Mouse (Mus musculus): Measurements from ENCODE around the gene Gm11634.

Gm11634 gene

DNA sequence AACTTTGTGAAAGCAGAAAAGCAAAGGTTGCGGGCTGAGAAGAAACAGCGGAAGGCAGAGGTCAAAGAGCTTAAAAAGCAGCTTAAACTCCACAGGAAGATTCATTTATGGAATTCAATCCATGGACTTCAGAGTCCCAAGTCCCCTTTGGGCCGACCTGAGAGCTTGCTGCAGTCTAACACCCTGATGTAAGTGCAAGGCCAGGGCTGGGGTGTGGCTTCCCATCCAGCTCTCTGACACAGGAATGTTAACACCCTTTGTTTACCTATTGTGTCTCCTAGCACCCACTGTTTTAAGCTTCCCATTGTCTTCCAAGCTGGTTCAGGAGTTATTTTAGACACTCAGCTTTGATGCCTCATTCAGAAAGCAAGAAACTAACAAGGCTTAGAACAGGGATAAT, 30.6 kb downstream of the Gm11634 start:
- intact Hi-C loops (cut with DNase I), result no loop called here

DNA sequence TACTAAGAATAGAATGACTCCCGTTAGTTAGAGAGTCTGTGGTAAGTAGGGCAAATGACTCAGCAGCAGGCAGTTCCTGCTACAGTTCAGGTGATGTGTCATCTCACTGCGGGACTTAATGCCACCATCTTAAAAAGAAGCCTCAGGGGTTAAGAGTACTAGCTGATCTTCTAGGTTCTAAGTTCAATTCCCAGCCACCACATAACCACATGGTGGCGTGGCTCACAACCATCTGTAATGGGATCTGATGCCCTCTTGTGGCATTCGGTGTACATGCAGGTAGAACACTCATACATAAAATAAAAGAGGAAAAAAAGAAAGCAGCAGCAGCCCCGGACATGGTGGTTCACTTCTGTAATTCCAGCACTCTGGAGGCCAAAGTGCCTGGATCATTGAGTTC, 36.7 kb downstream of the Gm11634 start:
- intact Hi-C loops (cut with DNase I), result no loop called here

DNA sequence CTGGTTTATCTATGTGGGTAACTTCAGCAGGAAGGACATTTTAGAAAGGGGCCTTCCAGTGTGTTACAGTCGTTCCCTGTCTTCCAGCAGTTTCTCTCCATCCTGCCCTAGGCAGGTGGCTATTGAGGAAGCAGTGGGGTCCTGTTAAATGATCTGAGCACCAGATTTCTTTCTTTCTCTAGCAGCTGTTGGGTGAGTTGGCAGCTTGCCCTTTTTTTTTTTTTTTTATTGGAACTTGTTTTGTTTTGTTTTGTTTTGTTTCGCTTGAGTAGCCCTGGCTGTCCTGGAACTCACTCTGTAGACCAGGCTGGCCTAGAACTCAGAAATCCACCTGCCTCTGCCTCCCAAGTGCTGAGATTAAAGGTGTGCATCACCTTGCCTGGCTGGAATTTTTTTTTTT, 42.1 kb downstream of the Gm11634 start:
- intact Hi-C loops (cut with DNase I), result no loop called here

DNA sequence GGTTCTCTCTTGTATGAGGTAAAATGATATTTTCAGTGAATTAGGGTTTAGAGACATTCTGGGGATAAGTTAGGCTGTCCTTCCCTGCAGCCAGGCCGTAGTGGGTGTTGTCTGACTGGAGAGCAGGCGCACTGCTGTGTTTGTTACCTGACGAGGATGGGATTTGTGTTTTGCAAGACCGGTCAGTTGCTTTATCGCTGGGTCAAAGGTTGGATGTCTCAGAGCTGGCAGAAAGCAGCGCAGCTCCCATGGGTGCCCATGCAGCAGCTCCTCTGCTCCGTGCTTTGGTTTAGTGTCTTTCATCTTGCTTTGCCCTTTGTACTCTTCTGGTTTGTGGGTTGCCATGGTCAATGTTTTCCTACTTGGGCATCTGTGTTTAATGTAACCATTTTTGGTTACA, 42.5 kb downstream of the Gm11634 start:
- intact Hi-C loops (cut with DNase I), result no loop called here

DNA sequence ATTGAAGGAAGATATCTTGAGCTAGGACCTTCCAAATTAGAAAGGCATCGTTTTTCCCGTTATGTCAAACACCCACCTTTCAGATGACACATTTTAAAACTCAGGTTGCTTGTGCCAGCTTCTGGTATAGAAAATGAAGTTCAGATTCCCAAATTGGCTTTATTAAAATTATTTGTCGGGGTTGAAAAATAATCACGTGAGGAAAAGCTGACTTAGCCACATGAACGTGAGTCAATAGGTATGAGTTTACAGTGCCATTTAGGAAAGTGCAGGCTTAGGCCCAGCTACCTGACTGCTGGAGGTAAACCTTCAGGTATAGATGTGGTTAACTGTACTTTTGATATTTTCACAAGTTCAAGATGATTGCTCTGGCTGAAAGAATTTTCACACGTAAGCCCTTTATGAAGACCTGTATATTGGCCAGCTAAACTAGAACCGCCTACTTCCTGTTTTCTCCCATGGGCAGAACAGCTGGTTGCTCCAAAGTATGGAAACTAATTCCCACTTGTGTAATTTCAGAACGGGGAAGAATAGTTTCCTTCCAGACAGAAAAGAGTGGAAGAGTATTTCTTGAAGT, 45.6 kb downstream of the Gm11634 start:
- intact Hi-C loops (cut with DNase I), result no loop called here

DNA sequence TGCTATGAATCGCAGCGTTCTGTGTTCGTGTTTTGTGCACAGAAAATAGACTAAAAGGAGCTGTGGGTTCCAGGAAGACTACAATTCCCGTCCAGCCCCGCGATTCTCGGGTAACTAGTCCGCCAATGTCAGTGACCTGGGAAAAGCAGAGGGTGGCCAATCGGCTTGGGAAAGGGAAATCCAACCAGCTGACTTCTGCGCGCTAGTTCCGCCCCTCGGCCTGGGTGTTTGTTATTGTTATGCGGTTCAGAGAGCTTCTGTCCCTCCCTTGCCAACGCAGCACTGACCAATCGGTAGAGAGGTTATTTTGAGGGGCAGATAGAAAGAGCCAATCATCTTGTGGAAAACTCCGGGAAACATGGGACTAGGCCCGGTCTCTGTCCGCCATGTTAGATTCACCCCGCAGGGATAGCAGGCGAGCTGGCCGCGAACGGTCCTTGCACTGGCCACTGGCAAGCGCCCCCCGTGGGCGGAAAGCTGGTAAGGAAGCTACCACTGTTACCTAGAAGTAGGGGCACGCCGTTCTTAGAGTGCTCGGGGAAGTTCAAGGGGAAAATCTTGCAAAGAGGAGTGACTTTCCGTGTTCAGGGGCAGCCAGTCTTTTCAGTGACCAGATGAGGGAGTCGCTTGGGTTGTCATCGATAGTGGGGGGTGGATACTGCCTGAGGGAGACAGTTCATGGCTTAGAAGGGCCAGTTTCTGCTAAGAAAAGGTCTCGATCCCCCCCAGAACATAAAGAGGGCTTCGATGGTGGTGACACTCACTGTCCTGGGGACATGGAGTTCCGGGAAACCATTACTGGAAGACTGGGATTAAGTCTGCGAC, 46.4 kb downstream of the Gm11634 start:
- intact Hi-C loops (cut with DNase I), result no loop called here

DNA sequence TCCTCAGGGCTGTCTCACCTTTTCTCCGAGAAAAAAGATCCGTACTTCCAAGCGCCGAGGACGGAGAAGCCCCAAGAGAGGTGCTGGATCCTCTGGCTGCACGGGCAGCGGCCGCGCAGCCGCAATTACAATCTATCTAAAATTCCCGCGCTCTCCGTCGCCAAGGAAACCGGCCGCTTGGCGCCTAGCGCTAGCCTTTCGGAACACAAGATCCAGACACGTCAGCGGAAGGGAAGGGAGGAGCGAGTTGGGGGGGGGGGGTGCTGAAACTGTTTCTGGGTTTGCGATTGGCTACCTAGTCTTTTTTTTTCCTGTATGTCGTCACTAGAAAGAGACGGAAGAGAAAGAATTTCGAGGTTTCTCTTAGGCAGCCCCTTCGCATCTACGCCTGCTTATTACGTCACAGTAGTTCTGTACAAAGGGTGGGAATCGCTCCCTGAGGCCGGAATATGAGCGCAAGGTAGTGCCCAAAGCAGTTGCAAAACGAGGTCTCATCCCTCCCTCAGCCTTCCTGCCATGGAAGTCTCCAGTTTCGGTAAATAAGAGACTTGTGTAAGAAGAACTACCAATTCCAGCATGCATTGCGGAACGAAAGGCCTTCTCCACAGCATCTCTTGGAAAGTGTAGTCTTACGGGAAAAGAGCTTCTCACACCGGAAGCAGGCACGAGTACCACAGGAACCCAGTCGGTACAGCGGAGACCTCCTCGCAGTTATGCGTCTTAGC, 47.1 kb downstream of the Gm11634 start, which contains the start of the genes Brca1 and Nbr1:
Brca1 (minus strand) TSS at position 205 of the 725 bp plus-strand sequence.
Nbr1 (plus strand) TSS at position 399 of the 725 bp plus-strand sequence.
- intact Hi-C loops (cut with DNase I), result no loop called here

DNA sequence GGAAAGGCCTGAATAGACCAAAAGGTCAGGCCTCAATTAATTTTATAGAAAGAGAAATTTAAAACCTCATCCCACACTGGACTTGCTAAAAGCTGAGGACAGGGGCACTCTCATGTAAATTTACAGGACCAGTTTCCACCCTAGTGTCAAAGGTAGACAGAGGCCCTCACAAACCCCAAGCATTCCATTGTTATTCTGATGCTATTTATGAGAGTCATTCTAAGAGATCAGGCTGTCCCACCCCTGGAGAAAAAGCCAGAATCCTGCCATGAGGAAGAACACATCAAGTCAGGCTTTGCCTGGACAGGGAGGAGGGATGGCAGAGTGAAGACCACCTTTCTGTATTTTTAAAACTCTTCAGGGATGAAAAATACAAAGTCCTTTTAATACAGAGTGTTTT, 50.5 kb downstream of the Gm11634 start:
- intact Hi-C loops (cut with DNase I), result loop anchor here (5.0 kb wide), 1 partner anchor 81 kb away; the partner anchor contains the start of gene Vat1

DNA sequence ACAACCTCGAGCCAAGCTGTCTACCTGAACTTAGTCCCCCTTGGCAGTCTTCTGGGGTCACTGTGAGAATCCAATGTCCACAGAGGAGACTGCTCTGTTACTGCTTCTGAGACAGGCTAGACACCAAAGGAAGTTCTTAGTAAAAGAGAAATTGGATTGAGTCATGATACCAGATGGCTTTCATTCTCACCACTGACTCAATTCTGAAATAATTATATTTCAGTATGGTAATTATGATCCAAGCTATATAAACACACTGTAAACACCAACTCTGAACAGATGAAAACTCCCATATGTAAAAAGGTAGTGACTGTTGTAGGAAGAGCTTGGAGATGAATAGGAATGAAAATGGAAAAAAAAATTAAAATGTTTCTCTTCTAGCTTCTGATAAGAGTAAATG, 54.9 kb downstream of the Gm11634 start:
- intact Hi-C loops (cut with DNase I), result no loop called here

Measured in adrenal gland (tissue).